Mouse (Mus musculus) olfactory bulb, adult 2 months (tissue): ENCODE data around the gene Prdm11. TPM values are rescaled to one million over a fixed set of nuclear protein-coding genes. Genes with fewer than 3 reads are reported as not detected.
A peak's percentile ranks its signal among the peaks of the same experiment; 100 is the strongest.

Experiments used
- H3K27ac ChIP-seq: fragments of 200-500 bp; 2 replicates; pipeline ENCODE4 v1.5.1; 2012; ENCODE audit warnings: low read depth, low read length; ENCODE audit not compliant: insufficient read depth
- H3K4me1 ChIP-seq: fragments of 200-500 bp; 2 replicates; pipeline ENCODE4 v1.6.1; 2012; ENCODE audit warnings: low read length; ENCODE audit not compliant: control insufficient read depth, insufficient read depth
- H3K4me3 ChIP-seq: fragments of 200-500 bp; 2 replicates; pipeline ENCODE4 v1.5.1; 2012; ENCODE audit warnings: mild to moderate bottlenecking, low read depth, low read length, moderate library complexity; ENCODE audit not compliant: insufficient read depth
- CTCF ChIP-seq: fragments of 200-500 bp; IDR thresholded peaks from 2 replicates; pipeline ENCODE4 v1.5.1; 2012; ENCODE audit warnings: low read depth, mild to moderate bottlenecking, low read length, moderate library complexity; ENCODE audit not compliant: insufficient read depth
- POLR2A ChIP-seq: fragments of 200-500 bp; IDR thresholded peaks from 2 replicates; pipeline ENCODE4 v1.6.1; 2012; ENCODE audit warnings: mild to moderate bottlenecking, low read depth, low read length, moderate library complexity; ENCODE audit not compliant: insufficient read depth
- WGBS: fragments of 180-500 bp; shearing (Covaris S2); methylation state at CpG from one replicate; pipeline ENCODE4 v1.1.7; 2018; 5-methylcytosine and 5-hydroxymethylcytosine counted together
- polyA plus RNA-seq: library from polyadenylated mRNA; stranded (reverse); fragments of >200 nt; gene quantifications from 2 replicates; pipeline ENCODE4 v1.2.4, GENCODE M21; 2012; ENCODE audit warnings: low replicate concordance; ENCODE audit not compliant: missing spikeins, insufficient read depth, insufficient read length

Prdm11 gene
- polyA plus RNA-seq, 1 experiment, result not detected

GRCm38 (mm10) chr2:93047491-93048050 lies 1.6 kb upstream of the Prdm11 start:
- no peak overlapping the region for H3K27ac ChIP-seq
- H3K4me3 ChIP-seq, result no peak overlapping the region
- WGBS, result 87% methylated on average over 7 of the region's 7 CpGs
- peaks cover 14% of the 10 kb centered on the region for H3K4me1 ChIP-seq
- TF ChIP-seq POLR2A (no peak), CTCF (no peak)

- Histone ChIP-seq H3K27ac (no peak overlapping the region), H3K4me1 (peaks cover 14% of the 10 kb centered on the region), H3K4me3 (no peak overlapping the region)
- TF ChIP-seq CTCF, result no peak
- TF ChIP-seq POLR2A, result no peak
- WGBS, result 90% methylated on average over 6 of the region's 6 CpGs
Measured at GRCm38 (mm10) chr2:93047036-93047435, 1.1 kb upstream of the Prdm11 start.

- H3K27ac ChIP-seq, result no peak overlapping the region
- WGBS, result 19% methylated on average over 5 of the region's 5 CpGs
- peaks cover 18% of the 10 kb centered on the region for H3K4me1 ChIP-seq
- peak overlapping the region; percentile 92 for H3K4me3 ChIP-seq
- TF ChIP-seq POLR2A (no peak), CTCF (no peak)
Measured at GRCm38 (mm10) chr2:93046509-93046835, 505 bp upstream of the Prdm11 start.

GRCm38 (mm10) chr2:93045129-93045817 lies 694 bp downstream of the Prdm11 start:
- peaks cover 25% of the 10 kb centered on the region for H3K4me1 ChIP-seq
- peak overlapping the region; percentile 92 for H3K4me3 ChIP-seq
- WGBS, result under 1% methylated on average over 53 of the region's 55 CpGs
- peak overlapping the region; percentile 75 for H3K27ac ChIP-seq
- TF ChIP-seq CTCF, result no peak
- peak; percentile 68; the same call in 1 of the 2 replicates for TF ChIP-seq POLR2A

- Histone ChIP-seq H3K4me1 (peaks cover 30% of the 10 kb centered on the region), H3K27ac (no peak overlapping the region), H3K4me3 (no peak overlapping the region)
- TF ChIP-seq POLR2A, result no peak
- TF ChIP-seq CTCF, result no peak
- WGBS, result 88% methylated on average over 3 of the region's 3 CpGs
Measured at GRCm38 (mm10) chr2:93043449-93044157, 2.4 kb downstream of the Prdm11 start.

- Histone ChIP-seq H3K4me3 (no peak overlapping the region), H3K4me1 (peaks cover 30% of the 10 kb centered on the region), H3K27ac (no peak overlapping the region)
- 55% methylated on average over 6 of the region's 6 CpGs for WGBS
- TF ChIP-seq POLR2A (no peak), CTCF (no peak)
Measured at GRCm38 (mm10) chr2:93041470-93041869, 4.5 kb downstream of the Prdm11 start.

GRCm38 (mm10) chr2:93040841-93041240 lies 5.1 kb downstream of the Prdm11 start:
- 76% methylated on average over 7 of the region's 7 CpGs for WGBS
- Histone ChIP-seq H3K4me3 (no peak overlapping the region), H3K4me1 (peaks cover 30% of the 10 kb centered on the region), H3K27ac (no peak overlapping the region)
- no peak for TF ChIP-seq CTCF
- TF ChIP-seq POLR2A, result no peak

- H3K4me1 ChIP-seq, result peaks cover 27% of the 10 kb centered on the region
- H3K27ac ChIP-seq, result no peak overlapping the region
- 95% methylated on average over 5 of the region's 5 CpGs for WGBS
- no peak overlapping the region for H3K4me3 ChIP-seq
- no peak for TF ChIP-seq POLR2A
- TF ChIP-seq CTCF, result no peak
Measured at GRCm38 (mm10) chr2:93039706-93040105, 6.3 kb downstream of the Prdm11 start.

- H3K27ac ChIP-seq, result no peak overlapping the region
- TF ChIP-seq POLR2A (no peak), CTCF (no peak)
- no peak overlapping the region for H3K4me3 ChIP-seq
- 88% methylated on average over 3 of the region's 3 CpGs for WGBS
- H3K4me1 ChIP-seq, result peaks cover 20% of the 10 kb centered on the region
Measured at GRCm38 (mm10) chr2:93039043-93039442, 6.9 kb downstream of the Prdm11 start.
